Mouse (Mus musculus) cortical plate, adult 2 months (tissue): ENCODE measurements around the gene Diaph3.

Source experiments
- CTCF ChIP-seq: fragments of 200-500 bp; IDR thresholded peaks from 2 replicates; pipeline ENCODE4 v1.5.1; 2011; ENCODE audit warnings: mild to moderate bottlenecking, control low read depth, low read length; ENCODE audit not compliant: insufficient read depth; ENCODE audit errors: extremely low read depth
- POLR2A ChIP-seq: fragments of 200-500 bp; IDR thresholded peaks from 2 replicates; pipeline ENCODE4 v1.6.1; 2011; ENCODE audit warnings: mild to moderate bottlenecking, low read length, control low read depth; ENCODE audit not compliant: insufficient read depth; ENCODE audit errors: extremely low read depth

DNA sequence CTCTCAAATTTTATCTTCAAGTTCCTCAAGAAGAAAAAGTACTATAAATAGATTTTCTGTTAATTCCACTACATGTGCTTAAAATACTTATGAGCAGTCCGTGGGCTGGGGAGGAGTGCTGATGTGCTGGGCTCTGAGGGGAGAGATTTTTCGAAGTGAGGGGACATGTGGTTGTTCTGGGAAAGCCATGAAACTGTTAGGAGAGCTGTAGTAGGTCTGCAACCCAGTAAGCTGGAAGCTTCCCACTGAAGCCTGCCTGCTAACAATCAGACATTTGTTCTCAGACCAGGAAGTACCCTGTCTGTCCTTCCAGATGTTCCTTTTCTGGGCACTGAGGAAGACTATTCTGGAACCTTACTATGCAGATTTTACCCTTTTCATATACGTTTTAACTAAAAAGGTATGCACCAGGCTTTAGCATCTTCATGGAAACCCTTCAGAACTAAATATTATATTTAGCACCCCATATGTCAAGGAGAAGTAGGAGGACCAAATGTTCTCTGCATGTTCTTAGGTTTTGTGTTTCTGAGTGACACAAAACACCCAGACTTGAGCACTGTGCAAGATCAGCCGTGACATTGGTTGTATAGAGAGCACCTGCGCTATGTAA, 516.1 kb downstream of the Diaph3 start:
- TF ChIP-seq CTCF (no peak), POLR2A (no peak)
